Mouse (Mus musculus) limb, embryonic 14.5 days (tissue): ENCODE data around the gene Laptm4a. TPM values are rescaled to one million over a fixed set of nuclear protein-coding genes. Genes with fewer than 3 reads are reported as not detected.
A peak's percentile ranks its signal among the peaks of the same experiment; 100 is the strongest.
"Not testable (repeated sequence)": the region's sequence is repeated elsewhere in the genome, so short reads cannot be mapped to it uniquely, and the experiment has no call there.

Experiments used
- ATAC-seq: fragments of 200-750 bp; cut with Nextera tagmentation; 2 replicates; pipeline ENCODE4 v1.8.0; 2017; ENCODE audit warnings: low read depth, moderate number of reproducible peaks, moderate TSS enrichment; ENCODE audit not compliant: low FRiP score
- DNase-seq: peaks from one replicate; pipeline ENCODE4 v3.0.0-alpha.2; 2015; ENCODE audit warnings: low spot score
- H3K27ac ChIP-seq: fragments of 300-500 bp; sonication (generic); replicated peaks from 2 replicates; pipeline ENCODE4 v1.5.1; 2014; ENCODE audit warnings: low read depth, mild to moderate bottlenecking, low read length, moderate library complexity, mixed read lengths
- H3K27me3 ChIP-seq: fragments of 300-500 bp; sonication (generic); 2 replicates; pipeline ENCODE4 v1.6.1; 2014; ENCODE audit warnings: low read length, mixed read lengths; ENCODE audit not compliant: control insufficient read depth, insufficient read depth
- H3K36me3 ChIP-seq: fragments of 300-500 bp; sonication (generic); 2 replicates; pipeline ENCODE4 v1.6.1; 2014; ENCODE audit warnings: mild to moderate bottlenecking, low read length, moderate library complexity, mixed read lengths; ENCODE audit not compliant: control insufficient read depth, insufficient read depth
- H3K4me1 ChIP-seq: fragments of 300-500 bp; sonication (generic); 2 replicates; pipeline ENCODE4 v1.6.1; 2014; ENCODE audit warnings: antibody characterized with exemption, low read length, mixed read lengths; ENCODE audit not compliant: control insufficient read depth, insufficient read depth
- H3K4me2 ChIP-seq: fragments of 300-500 bp; sonication (generic); replicated peaks from 2 replicates; pipeline ENCODE4 v1.6.1; 2014; ENCODE audit warnings: low read depth, mild to moderate bottlenecking, low read length, moderate library complexity; ENCODE audit not compliant: severe bottlenecking
- H3K4me3 ChIP-seq: fragments of 300-500 bp; sonication (generic); replicated peaks from 2 replicates; pipeline ENCODE4 v1.5.1; 2014; ENCODE audit warnings: low read length
- H3K9ac ChIP-seq: fragments of 300-500 bp; sonication (generic); 2 replicates; pipeline ENCODE4 v1.6.1; 2014; ENCODE audit warnings: mild to moderate bottlenecking, low read depth, low read length, moderate library complexity; ENCODE audit not compliant: severe bottlenecking
- H3K9me3 ChIP-seq: fragments of 300-500 bp; sonication (generic); 2 replicates; pipeline ENCODE4 v1.6.1; 2016; ENCODE audit warnings: low read length; ENCODE audit not compliant: control insufficient read depth
- POLR2A ChIP-seq: fragments of 200-500 bp; IDR thresholded peaks from 2 replicates; pipeline ENCODE4 v1.8.0; 2012; ENCODE audit warnings: inconsistent platforms, mild to moderate bottlenecking, moderate library complexity, borderline replicate concordance; ENCODE audit not compliant: insufficient read depth, insufficient read length; ENCODE audit errors: extremely low read depth
- WGBS: fragments of 180-500 bp; shearing (Covaris S2); extraction: QIAGEN DNeasy Blood & Tissue Kit; methylation state at CpG from one replicate; pipeline ENCODE4 v1.1.7; 2014; 5-methylcytosine and 5-hydroxymethylcytosine counted together
- polyA plus RNA-seq, 2 experiments: library from polyadenylated mRNA; depleted of rRNA in 1 of 2; stranded (reverse) in 1 of 2; unstranded in 1 of 2; fragments of >200 nt; fragmentation: Nextera tagmentation in 1 of 2; extraction: Ambion mirVana in 1 of 2; gene quantifications; 2 replicates each; pipeline versions ENCODE4 v1.2.1 to v1.2.3; 2012 to 2014

Laptm4a gene
- polyA plus RNA-seq, 2 experiments = 358 to 619 TPM

DNA sequence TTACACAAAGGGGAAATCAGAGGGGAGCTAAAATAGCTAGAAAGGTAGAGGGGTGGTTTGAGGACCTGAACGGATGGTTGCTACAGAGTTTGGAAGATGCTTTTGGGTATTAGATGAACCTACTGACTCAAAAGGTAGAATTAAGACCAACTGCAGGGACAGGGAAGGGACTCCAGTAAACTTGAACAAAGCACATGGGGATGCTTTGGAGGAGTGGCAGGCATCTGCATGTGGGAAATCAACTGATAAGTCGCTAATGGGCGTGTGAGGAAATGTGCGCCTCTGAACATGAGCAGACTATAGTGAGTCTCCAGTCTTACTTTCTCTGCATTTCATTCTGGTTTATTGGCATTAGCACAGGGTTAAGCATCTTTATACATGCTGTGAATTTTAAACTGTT is 9.6 kb downstream of the Laptm4a start:
- Histone ChIP-seq H3K4me1 (peaks cover 12% of the 10 kb centered on the region; the same call in 1 of the 2 replicates), H3K4me2 (no peak overlapping the region), H3K36me3 (peaks cover 48% of the 10 kb centered on the region), H3K27ac (no peak overlapping the region), H3K9ac (no peak overlapping the region), H3K9me3 (no peaks in the 10 kb centered on the region), H3K27me3 (no peaks in the 10 kb centered on the region), H3K4me3 (no peak overlapping the region)
- no peak for TF ChIP-seq POLR2A
- DNase-seq (no peak), ATAC-seq (no peak)
- 89% methylated on average over 4 of the region's 4 CpGs for WGBS

DNA sequence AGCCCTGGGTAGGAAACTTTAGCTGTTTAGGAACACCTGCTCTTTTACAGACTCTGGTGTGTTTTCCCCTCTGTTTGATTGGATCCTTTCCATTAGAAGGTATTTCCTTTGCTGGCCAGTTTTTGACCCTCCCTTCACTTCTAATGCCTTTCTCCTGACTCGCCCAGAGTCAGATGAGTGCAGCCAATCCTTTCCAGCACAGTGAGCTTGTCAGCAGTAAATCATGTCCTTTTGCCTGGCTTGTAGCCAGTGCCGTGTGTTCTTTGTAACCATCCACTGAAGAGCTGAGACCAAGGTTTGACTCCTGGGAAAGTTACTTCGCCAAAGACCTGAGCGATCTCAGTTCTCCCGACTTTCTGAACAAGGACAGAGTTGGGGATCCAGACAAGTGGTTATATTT is 13.9 kb downstream of the Laptm4a start:
- H3K4me2 ChIP-seq = no peak overlapping the region
- TF ChIP-seq POLR2A = no peak
- ATAC-seq (no peak), DNase-seq (no peak)
- WGBS = 63% methylated on average over 5 of the region's 5 CpGs
- peaks cover 8% of the 10 kb centered on the region; the same call in 1 of the 2 replicates for H3K4me1 ChIP-seq
- no peaks in the 10 kb centered on the region for H3K9me3 ChIP-seq
- peaks cover 78% of the 10 kb centered on the region for H3K36me3 ChIP-seq
- H3K27me3 ChIP-seq = no peaks in the 10 kb centered on the region
- no peak overlapping the region for H3K9ac ChIP-seq
- H3K27ac ChIP-seq = peak overlapping the region; percentile 22; the same call in 1 of the 2 replicates
- H3K4me3 ChIP-seq = no peak overlapping the region

DNA sequence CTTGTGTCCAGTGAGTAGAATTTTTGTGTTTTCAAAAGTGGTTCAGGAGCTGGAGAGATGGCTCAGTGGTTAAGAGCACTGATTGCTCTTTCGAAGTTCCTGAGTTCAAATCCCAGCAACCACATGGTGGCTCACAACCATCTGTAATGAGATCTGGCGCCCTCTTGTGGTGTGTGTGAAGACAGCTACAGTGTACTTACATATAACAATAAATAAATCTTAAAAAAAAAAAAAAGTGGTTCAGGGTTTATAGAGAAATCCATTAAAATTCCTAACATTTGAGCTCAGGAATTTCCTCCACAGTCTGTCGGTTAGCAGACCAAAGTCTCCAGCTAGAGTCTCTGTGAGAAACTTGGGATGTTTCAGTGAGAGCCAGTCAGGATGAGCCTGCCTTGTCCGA is 14.7 kb downstream of the Laptm4a start:
- H3K36me3 ChIP-seq = peaks cover 76% of the 10 kb centered on the region
- WGBS = 59% methylated on average over 4 of the region's 4 CpGs
- not testable (repeated sequence) for H3K9me3 ChIP-seq, H3K9ac ChIP-seq, H3K27ac ChIP-seq, H3K4me1 ChIP-seq, H3K27me3 ChIP-seq, H3K4me2 ChIP-seq, DNase-seq, H3K4me3 ChIP-seq, ATAC-seq

DNA sequence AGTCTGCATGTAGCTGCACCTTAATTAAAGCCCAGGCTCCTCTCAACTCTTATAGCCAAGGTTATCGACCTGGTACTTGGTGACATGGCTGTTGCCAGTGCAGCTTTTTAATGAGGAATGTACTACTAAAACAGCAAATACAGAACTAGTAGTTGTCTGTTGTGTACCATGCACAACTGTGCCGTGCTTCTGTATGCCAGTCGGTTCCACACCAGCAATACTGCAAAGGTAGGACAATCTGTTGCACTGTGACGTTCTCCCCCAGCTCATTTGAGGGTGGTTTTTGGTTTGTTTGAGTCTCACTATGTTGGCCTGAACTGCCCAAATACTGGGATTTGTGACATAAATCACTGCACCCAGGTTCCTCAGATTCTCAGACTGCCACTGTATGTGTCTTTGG is 18.0 kb downstream of the Laptm4a start:
- peaks cover 52% of the 10 kb centered on the region for H3K36me3 ChIP-seq
- no peak overlapping the region for H3K9ac ChIP-seq
- no peak overlapping the region for H3K27ac ChIP-seq
- no peak overlapping the region for H3K4me3 ChIP-seq
- no peaks in the 10 kb centered on the region for H3K27me3 ChIP-seq
- TF ChIP-seq POLR2A = no peak
- no peaks in the 10 kb centered on the region for H3K9me3 ChIP-seq
- H3K4me1 ChIP-seq = peaks cover 2% of the 10 kb centered on the region; the same call in 1 of the 2 replicates
- WGBS = 93% methylated on average over 4 of the region's 4 CpGs
- ATAC-seq (no peak), DNase-seq (no peak)
- no peak overlapping the region for H3K4me2 ChIP-seq

DNA sequence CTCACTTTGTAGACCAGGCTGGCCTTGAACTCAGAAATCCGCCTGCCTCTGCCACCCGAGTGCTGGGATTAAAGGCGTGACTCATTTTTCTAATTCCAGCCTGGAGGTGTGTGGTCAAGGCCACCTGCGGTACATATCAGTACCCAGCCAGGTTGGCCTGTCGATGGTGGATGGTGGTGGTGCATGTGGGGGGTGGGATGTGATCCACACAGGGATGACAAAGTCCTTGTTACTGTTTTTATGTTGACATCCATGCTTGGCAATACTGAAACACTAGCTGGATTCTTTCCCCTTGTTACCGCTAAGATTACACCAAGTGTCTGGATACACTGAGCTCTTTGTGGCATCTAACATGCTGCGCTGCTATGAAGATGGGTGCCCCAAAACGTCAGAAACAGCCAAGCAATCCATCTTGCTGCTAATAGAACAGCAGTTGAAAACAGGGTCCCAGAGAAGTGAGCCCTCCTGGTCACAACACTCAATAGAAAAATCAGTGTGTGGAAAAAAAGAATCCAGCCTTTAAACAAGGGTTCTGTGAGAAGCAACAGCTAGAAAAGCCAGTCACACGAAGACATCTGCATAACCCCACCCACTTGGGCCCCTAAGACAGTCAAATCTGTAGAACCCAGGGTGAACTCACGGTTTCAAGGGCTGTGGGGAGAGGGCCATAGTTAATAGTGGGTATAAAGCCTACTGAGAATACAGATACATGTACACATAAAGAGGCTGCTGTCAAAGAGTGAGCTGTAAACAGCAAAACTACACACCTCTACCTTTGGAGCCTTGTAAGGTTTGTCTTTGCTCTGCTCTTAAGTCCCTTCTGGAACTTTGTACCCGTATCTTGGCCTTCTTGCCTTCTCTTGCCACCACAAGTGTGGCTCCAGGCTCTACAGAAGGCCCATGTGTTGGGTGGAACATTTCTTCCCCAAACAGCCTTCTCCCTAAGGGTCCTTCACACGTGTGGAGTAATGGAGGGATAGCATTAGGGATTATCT is 18.8 kb downstream of the Laptm4a start:
- H3K27ac ChIP-seq = no peak overlapping the region
- 0 out of 2 replicates have a peak, but pooled peaks have one; percentile 24 for ATAC-seq

More for the DNA sequence above, 18.8 kb downstream of the Laptm4a start:
- Histone ChIP-seq H3K4me2 (no peak overlapping the region), H3K9me3 (no peaks in the 10 kb centered on the region), H3K4me3 (no peak overlapping the region), H3K4me1 (peaks cover 2% of the 10 kb centered on the region; the same call in 1 of the 2 replicates), H3K27me3 (no peaks in the 10 kb centered on the region), H3K9ac (no peak overlapping the region), H3K36me3 (peaks cover 44% of the 10 kb centered on the region)
- no peak for DNase-seq
- no peak for TF ChIP-seq POLR2A
- whole genome bisulfite sequencing = 71% methylated on average over 12 of the region's 12 CpGs
